Comparison of ENCODE assay signal across 8 mouse cellular contexts in the genomic region with DNA sequence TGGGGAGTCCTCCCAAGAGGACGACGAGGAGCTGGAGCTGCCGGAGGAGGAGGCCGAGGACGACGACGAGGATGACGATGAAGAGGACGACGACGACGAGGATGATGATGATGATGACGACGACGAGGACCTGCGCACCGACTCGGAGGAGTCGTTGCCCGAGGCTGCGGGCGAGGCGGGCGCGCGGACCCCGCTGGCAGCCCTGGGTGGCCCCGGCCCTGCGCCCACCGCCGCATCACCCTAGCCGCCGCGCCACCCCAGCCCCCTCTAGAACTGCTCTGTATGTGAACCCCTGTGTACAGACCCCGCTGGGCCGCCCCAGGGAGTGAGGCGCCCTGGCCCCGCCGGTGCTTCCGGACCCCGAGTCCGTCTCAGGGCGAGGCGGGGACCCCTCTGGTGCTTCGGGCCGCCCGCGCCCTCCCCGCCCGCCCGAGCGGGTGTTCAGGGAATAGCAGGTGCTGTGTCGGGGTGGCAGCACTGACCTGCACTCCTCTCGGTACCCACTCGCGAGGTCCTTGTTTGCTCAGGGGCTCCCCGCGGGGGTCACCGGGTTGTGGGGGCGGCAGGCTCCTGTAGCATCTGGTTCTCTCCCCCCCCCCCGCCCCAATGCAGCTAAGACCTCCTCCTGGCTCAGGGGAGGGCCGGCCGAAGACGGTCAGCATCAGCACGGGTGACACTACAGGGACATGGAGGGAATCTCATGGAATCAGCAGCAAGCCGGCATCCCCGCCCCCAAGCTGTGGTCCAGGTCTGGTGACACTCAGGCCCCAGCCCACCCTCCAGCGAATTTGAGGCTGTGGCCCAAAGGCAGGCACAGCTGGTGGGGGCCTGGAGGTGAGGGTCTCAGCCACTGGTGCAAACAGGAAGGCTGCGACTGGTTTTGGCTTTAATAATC.
DNase-seq lines count a peak whose midpoint lies in the region; ATAC-seq and TF ChIP-seq lines count a peak whose summit lies in the region.

No protein-coding gene starts in this region.

- WGBS in lung, postnatal 0 days = 28% methylated on average over 45 of the region's 69 CpGs
- 6% methylated on average over 63 of the region's 69 CpGs for WGBS in liver, embryonic 12.5 days (ENCODE audit: insufficient replicate concordance)

- no peaks in the 10 kb centered on the region for H3K9me3 ChIP-seq in lung, postnatal 0 days (ENCODE audit: low read length)
- H3K9me3 ChIP-seq in liver, embryonic 12.5 days (replicated peaks) = no peaks in the 10 kb centered on the region

- H3K27me3 ChIP-seq in lung, postnatal 0 days (replicated peaks; ENCODE audit: insufficient read depth, low read length) = peaks cover 23% of the 10 kb centered on the region; the same call in 1 of the 2 replicates
- peaks cover 76% of the 10 kb centered on the region for H3K27me3 ChIP-seq in liver, embryonic 12.5 days (replicated peaks)

- H3K36me3 ChIP-seq in lung, postnatal 0 days (ENCODE audit: insufficient read depth, low read length) = peaks cover 14% of the 10 kb centered on the region; the same call in 1 of the 2 replicates
- no peaks in the 10 kb centered on the region for H3K36me3 ChIP-seq in liver, embryonic 12.5 days

- peaks cover 25% of the 10 kb centered on the region for H3K4me1 ChIP-seq in lung, postnatal 0 days (ENCODE audit: insufficient read depth, low read depth, low read length)
- H3K4me1 ChIP-seq in liver, embryonic 12.5 days = peaks cover 20% of the 10 kb centered on the region

- peak overlapping the region; percentile 25; the same call in 1 of the 2 replicates for H3K4me2 ChIP-seq in lung, postnatal 0 days (replicated peaks; ENCODE audit: low read depth, low read length)
- peak overlapping the region; percentile 63 for H3K4me2 ChIP-seq in liver, embryonic 12.5 days

- no peak for TF ChIP-seq EP300 in lung, postnatal 0 days (IDR thresholded peaks at IDR 0.05)

- no peak overlapping the region for H3K9ac ChIP-seq in lung, postnatal 0 days (replicated peaks; ENCODE audit: low read depth)
- H3K9ac ChIP-seq in liver, embryonic 12.5 days = no peak overlapping the region

- H3K27ac ChIP-seq in lung, postnatal 0 days (ENCODE audit: low read length) = no peak overlapping the region
- no peak overlapping the region for H3K27ac ChIP-seq in liver, embryonic 12.5 days

- no peak for DNase-seq in frontal cortex, postnatal 14 days (ENCODE audit: low spot score in 2 of 2)
- DNase-seq in lung, postnatal 0 days (ENCODE audit: low spot score) = no peak
- no peak for DNase-seq in lung, postnatal 36 days
- DNase-seq in right cerebral cortex, postnatal 25 days = peak; percentile 56
- no peak for DNase-seq in cerebellum, postnatal 25 days

- no peak for TF ChIP-seq CTCF in lung, postnatal 0 days (IDR thresholded peaks at IDR 0.05)

- ATAC-seq in frontal cortex, adult (ENCODE audit: low TSS enrichment) = peak; percentile 56
- no peak for ATAC-seq in lung, postnatal 0 days
- ATAC-seq in liver, embryonic 12.5 days = no peak
- ATAC-seq in activated CD4-positive, CD25-positive, alpha-beta regulatory T cell, adult 4 months = no peak

- H3K4me3 ChIP-seq in lung, postnatal 0 days (ENCODE audit: low read depth, low read length) = peak overlapping the region; percentile 17
- peak overlapping the region; percentile 39 for H3K4me3 ChIP-seq in liver, embryonic 12.5 days
